Mouse (Mus musculus): ENCODE results near the gene Cd2. TPM values are rescaled to one million over a fixed set of nuclear protein-coding genes. Genes with fewer than 3 reads are reported as not detected.

Cd2 gene
- 0.33 TPM in 1 of 2 replicates, not detected in the other for total RNA-seq (2021)
- long read RNA-seq: 0 reads

DNA sequence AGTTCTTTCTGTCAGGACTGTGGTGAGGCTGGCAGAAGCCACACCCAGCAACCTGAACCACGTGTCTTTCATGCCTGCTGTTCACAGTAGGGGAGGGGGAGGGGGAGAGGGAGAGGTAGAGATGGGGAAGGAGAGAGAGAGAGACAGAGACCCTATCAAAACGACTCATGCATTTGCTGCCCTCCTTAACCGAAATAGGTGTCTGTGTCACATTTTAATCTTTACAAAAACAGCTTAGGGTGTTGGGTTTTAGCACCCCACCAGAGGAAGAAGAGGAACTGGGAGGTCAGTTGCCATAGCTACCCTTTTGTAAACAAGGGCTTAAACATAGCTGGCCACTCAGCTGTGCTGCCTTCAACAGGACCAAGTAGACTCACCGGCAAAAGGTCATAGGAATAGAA is at the start of gene Cd2:
TSS of gene Cd2 (minus strand) at position 29 of the 401 bp plus-strand sequence.
- no peak for DNase-seq

DNA sequence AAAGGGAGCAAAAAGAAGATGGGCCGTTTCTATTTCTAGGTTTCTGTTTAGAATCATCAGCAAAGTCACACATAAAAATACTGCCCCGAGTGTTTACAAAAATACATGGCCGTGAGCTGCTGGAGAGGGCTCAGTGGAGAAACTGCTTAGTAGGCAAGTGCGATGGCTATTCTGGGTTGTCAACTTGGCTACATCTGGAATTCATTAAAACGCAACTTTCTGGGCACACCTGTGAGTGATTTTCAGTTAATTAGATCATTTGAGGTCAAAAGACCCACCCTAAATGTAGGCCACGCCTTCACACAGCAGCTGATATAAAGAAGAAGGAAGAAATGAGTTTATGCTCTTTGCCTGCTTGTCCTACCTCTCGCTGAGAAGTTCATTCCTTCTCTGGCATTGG is 40.9 kb upstream of the Cd2 start:
- no peak for DNase-seq

DNA sequence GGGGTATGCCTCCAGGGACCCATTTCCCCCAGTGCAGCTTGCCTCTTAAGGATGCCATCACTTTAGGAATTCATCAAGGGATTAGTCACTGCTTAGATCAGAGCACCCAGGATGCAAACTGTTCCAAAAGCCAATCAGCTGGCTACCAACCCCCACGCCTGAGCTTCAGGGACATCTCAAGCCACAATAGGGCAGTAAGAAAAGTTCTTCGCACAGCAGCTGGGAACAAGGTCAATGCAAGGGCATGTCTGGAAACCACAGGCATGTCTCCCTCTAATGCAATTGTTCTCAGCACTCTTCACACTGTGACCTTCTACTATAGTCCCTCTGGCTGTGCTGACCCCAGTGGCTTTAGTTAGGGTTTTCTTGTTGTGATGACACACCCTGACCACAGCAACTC is 39.5 kb upstream of the Cd2 start:
- DNase-seq: no peak

DNA sequence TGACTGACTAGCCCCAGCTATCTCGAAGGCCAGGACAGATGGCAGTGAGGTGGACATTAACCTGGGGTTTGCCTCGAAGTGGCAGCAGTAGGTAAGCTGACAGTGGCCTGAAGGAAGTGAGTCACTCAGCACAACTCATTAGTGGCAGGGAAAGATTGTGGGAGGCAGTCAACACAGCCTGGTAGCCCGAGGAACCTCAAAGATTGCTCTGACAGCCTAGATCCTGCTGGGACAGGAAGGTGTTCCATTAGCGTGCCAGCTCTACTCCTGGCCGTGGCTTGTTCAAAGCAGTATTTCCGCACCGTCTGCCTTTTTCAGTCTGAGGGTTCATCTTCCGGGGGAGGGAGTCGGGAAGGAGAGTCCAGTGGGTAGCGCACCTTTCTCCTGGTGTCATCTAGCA is 34.7 kb upstream of the Cd2 start:
- no peak for DNase-seq

DNA sequence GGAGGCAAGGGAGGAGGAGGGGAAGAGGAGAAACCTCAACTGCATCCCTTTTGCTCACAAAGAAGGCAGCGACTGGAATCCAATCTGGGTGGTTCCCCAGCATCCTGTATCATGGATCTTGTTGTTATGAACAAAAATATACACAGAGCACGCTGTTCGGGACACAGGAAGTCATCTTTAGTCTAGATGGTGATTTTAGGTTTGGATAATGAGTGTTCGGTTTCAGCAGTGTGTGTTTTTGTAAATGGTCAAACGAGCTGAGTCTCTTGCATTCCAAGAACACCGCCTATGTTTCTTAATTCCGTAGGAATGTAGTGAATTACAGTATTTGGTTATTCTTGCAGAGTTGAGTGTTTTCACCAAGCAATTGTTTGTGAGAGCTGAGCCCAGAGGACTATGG is 33.1 kb upstream of the Cd2 start:
- no peak for DNase-seq

DNA sequence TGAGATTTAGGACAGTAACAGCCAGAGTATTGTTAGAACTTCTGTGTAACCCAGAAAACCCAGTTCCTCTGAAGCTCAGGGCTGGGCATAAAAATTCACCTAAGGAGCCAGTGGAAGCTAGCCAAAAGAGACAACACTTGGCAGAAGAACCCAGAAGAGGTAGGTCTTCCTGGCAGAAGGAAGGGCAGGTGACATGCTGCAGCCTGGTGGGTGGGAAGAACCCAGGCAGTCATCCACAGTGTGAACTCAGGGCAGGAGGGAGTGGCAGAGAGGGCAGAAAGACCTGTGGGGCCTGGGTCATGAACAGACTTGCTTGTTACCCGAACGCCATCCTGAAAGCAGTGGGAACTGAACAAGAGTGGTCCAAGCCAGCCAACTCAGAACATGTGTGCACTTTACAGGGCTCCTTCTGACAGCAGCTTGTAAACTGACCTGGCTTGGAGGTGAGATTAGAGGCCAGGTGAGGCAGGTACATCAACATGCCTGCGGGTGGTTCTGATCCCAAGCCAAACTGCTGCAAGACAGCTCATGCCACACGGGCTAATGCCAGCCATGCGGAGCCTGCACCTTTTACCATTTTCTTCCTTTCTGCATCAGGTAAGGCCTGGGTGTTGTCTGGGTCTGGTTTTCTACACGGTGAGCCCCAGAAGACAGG is 30.9 kb upstream of the Cd2 start:
- no peak for DNase-seq

DNA sequence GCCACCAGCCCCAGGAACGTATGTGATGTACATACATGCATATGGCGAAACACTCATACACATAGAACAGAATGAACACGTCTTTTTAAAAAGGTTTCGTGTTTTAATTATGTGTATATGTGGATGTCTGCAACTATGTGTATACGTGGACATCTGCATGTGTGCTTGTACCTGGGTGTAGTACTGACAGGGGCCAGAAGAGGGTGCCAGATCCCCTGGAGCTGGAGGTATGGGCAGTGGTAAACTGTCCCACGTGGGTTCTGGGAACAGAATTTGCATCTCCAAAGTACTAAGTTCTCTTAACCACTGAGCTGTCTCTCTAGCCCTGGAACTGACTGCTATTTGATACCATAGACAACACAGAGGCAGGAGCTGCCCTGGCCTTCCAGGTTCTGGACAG is 30.4 kb upstream of the Cd2 start:
- peak; percentile 40 for DNase-seq

DNA sequence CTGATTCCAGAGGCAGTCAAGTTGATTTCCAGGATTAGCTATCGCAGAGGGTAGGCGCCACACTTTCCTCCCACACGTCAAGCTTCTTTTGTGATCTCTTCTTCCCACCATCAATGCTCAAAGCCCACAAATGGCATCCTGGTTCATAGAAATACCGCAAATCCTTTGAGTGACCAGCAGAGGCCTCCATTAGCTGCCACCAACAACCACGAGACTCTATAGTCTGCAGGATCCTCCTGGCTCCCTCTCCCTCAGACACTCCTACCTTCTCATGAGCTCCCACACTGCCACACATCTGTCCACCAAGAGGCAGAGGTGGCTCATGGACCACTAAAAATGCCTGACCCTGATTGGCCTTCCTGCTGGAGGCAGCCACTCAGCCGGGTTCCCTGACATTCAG is 27.2 kb upstream of the Cd2 start:
- no peak for DNase-seq

DNA sequence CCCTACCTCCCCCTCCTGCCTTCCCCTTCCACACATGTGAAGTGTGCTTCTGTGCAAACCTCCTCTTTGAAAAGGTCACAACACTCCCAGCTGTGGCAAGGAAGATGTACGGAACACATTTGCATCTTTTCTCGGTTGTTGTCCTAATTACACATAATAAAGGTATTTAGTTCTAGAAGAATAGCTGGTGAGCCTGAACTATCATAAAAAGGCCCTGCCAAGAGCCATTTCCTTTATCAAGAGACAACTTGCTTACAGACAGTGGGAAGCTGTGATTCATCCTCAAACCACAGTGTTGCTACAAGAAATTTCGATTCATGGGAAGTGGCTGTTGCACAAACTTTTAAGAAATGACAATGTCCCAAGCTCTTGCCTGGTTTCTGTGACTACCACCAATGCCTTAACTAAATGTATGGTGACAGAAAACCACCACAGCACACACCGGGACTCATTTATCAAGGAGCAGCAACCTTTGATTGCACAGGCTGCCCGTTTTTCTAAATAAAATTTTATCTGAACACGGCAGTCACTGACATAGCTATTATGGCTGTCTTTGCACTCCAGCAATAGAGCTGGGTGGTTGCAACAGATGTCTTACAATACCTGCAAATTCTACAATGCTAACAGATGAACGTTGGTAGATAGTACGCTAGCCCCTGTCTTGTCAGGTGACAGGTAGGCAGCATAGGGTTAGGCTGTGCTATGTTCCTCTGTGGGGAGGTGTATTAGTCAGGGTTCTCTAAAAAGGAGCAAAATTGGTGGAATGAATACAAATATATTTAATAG is 25.7 kb upstream of the Cd2 start:
- no peak for DNase-seq

DNA sequence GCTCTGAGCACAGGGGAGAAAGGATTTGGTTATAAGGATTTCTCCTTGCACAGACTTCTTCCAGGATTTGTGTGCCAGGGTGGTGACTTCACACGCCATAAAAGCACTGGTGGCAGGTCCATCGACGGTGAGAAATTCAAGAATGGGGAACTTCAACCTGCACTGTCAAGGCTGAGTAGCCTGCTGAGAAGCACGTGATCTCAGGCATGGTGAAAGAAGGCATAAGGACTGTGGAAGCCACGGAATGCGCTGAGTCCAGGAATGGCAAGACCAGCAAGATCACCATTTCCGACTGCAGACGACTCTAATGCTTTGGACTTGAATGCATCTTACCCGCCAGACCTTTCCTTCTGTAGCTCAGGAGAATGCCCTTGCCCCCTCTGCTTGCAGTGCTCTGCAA is 23.2 kb upstream of the Cd2 start:
- DNase-seq: no peak

DNA sequence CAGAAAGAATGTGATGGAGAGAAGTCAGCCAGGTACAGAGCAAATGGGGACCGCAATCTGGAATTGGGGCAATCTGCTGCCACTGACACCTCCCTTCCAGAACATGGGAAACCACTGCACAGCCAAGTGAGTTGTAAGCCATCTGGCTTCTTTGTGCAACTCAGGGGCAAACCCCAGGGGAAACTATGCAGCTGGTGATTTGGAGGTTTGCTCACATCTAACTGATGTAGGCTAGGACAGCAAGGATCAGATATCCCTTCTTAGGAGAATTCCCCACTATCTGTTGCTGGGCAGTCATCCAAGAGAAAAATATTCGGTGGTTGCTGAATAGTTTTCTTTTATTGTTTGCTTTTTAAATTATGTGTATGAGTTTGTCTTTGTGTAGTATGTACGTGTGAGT is 21.9 kb upstream of the Cd2 start:
- no peak for DNase-seq

DNA sequence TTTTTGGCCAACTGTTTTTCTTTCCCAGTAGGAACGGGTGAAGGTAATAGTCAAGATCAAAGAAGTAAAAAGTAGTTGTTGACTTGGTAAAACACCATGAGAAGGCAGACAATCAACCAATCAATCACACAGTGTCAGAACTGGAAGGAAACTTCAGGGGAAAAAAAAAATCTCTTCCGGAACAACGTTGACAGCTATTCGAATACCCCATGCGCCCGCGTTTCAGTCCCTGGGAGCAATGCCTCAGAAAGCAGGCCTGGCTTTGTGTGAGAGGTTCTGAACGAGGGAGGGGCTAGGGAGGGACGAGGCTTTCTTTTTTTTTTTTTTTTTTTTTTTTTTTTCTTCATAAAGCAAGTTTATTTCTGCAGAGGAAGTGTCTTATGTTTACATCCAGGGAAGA is 18.4 kb upstream of the Cd2 start:
- DNase-seq: no peak

DNA sequence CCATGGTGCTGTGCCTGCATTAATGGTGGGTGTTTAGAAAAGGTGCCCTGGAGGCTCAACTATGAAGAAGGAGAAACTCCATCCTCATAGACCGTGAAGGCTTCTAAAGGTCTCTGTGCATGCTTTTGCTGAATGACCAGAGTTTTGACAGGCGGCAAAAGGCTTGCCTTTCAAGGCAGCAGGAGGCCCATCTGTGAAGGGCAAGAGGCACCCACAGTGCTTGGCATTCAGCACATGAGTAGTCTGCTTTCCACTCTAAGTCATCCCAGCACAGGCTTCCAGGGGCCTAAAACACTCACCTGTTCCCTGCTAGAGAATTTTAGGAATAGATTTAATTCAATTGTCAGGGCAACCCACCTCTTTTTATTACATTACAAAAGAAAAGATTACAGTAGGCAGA is 17.3 kb upstream of the Cd2 start:
- no peak for DNase-seq

DNA sequence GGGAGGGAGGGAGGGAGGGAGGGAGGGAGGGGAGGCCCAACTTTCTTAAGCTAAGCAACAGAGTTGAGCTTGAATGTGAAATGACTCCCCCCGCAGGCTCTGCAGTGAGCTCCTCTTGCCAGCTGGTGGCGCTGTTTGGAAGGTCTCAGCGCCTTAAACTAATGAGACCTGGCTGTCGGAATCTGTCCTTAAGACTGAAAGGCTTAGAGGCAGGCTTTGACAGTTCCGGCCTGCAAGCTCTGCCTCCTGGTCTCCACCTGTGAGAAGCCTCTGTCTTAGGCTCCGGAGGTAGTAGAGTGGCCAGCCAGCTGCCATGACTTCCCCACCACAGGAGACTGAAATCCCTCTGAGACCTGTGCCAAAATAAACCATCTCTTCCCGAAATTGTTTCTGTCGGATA is 16.4 kb upstream of the Cd2 start:
- peak; percentile 73 for DNase-seq

DNA sequence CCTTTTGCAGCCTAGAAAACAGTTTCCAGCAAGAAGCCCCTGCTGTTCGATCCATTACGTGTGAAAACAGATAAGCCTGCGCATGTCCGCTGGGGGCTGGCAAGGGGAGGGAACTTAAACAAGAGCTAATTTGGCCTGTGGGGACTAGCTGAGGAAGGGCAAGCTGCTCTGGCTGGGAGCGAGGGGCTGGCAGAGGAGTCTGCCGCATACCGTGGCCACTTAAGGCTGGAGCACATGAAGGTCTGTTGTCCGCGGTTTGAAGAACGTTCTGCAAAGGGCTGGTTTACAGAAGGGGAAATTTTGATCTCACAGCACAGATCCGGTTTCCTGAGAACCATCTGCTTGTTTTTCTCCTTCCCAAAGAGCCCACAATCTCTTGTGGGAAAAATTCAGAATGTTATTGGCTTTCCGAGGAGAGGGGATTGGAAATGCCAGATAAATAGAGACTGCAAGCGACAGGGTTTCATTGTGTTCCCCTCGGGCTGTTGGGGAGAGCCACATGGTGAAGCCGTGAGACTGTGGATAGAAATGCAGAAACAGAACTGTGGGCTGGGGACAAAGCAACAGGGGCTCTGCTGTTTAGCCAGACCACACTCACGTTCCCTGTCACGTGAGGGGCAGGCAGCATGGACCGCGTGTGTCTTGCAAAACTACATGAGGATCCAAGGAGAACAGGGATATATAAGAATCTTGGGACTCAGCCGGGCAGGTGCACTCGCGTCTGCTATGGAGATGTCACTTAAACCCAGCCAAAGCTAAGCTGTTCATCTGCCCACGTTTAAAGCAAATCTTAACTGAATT is 12.7 kb upstream of the Cd2 start:
- no peak for DNase-seq

DNA sequence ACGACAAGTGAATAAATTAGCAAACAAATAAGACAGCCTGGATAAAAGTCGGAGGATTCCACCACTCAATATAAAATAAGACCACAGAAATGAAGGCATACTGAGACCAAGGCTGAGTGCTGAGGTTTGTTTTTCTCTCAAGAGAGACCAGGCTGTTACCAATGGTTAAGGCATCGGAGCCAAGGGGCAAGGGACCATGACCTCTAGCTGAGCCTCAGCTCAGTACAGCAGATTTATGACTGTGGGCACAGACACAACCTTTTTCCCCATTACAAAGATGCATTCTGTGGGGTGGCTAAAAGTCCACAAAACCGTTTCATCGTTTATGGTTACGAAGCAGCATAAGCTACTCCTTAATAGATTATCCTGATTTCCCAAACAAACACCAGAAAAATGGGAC is 11.9 kb upstream of the Cd2 start:
- DNase-seq: peak; percentile 37

DNA sequence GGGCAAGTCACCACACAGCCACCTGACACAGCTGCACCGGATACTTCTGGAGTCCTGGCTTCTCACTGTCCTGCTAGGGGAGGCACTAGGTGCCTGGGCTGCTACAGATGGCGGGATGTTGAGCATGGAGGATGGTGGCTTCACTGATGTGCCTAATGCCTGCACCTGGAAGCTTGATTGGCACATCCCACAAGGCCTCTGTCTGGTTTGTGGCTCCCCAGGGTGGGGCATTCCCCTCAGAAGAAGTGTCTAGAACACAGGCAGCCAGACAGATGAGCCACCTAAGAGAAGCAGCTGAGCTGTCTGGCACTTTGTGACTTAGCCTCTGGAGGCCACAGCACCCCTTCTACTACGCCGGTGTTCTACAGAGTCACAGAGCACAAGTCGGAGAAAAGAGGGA is 9.5 kb upstream of the Cd2 start:
- DNase-seq: no peak

DNA sequence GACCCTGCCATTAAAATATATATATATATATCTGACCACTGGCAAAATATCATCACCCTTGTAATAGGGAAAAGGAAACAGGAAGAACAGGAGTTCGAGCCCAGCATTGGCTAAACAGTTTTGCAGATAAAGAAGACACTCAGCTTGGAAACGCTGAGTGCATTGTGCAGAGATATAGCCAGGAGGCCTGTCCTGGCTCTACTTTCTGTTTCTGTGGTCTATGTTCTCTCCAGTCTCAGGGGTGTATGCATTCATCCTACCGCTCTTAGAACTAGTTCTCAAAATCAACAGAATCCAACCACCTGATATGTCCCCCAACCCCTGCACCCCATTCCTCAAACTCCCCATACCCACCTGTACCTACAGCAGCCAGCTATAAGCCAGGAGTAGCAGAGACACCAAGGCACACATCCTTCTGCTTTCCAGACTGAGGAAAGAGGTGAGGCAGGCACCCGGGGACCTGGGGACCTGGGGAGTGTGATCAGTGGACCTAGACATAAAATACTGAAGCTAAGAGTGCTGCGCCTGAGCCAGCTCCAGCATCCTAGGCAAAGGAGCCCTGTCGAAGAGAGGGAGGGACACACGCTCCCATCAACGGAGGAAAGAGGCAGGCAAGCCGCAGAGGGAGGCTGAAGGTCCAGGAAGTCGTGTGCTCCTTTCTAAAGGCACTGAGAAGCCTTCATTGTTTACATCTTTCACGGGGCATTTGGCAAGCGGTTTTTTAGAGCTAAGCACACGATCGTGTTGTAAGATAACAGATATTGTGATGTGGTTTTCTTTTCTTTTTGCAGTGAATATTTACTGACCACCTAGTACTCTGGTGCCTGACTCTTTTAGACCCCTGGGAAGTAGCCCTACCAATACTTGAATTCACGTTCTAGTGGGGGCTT is 8.4 kb upstream of the Cd2 start:
- DNase-seq: no peak

DNA sequence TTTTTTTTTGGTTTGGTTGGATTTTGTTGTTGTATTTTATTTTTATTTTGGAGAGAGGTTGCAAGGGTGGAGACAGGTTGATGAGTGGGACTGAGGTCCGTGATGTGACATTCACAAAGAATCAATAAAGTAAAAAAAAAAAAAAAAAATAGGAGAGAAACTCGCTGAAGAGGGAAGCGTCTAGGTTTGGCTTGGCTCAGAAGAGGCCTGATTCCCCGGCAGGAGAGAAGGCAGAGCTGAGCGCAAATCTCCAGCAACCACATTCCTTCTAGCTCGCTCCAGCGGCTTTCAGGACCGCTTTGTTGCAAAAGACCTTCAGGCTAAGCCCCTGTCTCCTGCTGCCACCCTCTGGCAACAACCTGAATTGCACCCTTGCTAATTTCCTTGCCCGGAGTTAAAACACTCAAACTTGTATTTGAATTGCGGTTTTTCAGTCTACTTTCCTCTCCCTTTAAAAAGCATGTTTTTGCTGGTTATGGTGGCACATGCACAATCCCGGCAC is 7.7 kb upstream of the Cd2 start:
- DNase-seq: peak; percentile 87

DNA sequence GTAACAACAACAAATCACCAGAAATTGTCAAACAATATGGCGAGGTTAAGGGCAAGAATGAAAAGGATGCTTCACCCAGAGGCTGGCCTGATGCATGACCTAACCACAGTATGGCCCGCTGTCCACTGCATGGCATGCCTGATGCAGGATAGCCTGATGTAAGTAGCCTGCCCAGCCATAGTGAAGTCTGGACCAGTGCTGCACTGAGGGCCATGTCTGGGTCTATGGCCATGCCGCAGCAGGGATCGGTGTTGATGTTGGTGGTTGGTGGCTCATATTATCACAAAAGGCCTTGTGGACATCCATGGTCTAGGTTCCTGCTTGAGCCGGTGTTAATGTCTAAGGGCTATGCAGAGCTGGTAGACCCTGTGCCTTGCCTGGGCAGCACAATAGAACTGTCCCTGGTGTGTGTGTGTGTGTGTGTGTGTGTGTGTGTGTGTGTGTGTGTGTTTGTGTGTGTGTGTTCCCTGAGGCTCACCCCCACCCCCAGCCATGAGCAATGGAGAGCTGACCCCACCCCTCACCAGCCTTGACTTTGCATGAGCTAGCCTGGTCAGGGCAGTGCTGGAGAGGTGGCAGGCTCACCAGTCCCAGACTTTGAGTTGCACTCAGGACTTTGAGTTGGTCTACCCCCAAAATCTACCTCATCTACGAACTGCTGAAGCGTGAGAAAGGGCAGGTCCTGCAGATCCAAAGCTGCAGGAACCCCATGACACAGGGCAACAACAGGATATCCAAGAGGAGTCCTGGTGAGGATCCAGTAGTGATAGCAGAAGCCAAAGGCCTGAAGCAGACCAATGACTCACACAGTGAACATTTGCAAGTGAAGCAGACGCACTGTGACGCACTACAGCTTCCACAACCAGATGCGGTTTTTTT is 7.0 kb upstream of the Cd2 start:
- no peak for DNase-seq

DNA sequence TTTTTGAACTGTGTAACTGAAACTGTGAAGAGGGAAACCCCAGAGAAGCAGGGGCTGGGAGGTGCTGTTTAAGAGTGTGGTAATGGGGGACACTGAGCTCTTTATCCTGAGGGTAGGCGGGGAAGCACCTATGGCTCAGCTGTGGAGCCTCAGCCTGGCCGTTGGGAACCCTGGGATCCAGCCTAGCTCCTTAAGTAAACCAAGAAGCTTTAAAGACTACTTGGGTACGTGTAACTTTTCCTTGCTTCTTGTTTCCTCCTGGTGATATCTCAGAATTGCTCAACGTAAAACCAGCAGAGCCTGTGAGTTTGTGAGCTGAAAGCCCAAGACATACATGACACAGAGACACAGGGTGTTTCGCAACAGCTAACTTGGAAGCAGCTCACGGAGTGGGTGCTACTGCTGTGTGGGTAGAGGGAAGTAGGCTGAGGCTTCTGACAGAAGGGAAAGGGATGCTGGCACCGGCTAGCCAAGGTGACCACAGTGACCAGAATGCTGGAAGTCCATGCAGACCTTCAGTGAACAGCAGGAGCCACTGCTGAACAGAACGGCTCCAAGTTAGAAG is 5.9 kb upstream of the Cd2 start:
- DNase-seq: no peak

Measured in adrenal gland, postnatal 25 days (tissue).